Mouse (Mus musculus) forebrain, embryonic 13.5 days (tissue): ENCODE results near the gene Slc25a24. TPM values are rescaled to one million over a fixed set of nuclear protein-coding genes. Genes with fewer than 3 reads are reported as not detected.

Experiments
- ATAC-seq: fragments of 200-750 bp; cut with Nextera tagmentation; 2 replicates; pipeline ENCODE4 v1.8.0; 2017
- H3K27ac ChIP-seq: fragments of 300-500 bp; sonication (generic); 2 replicates; pipeline ENCODE4 v1.5.1; 2015; ENCODE audit warnings: inconsistent platforms, mild to moderate bottlenecking, moderate library complexity
- H3K27me3 ChIP-seq: fragments of 300-500 bp; sonication (generic); 2 replicates; pipeline ENCODE4 v1.6.1; 2015; ENCODE audit warnings: mild to moderate bottlenecking, inconsistent platforms
- H3K36me3 ChIP-seq: fragments of 300-500 bp; sonication (generic); 2 replicates; pipeline ENCODE4 v1.6.1; 2015; ENCODE audit warnings: mild to moderate bottlenecking, inconsistent platforms; ENCODE audit not compliant: poor library complexity, severe bottlenecking
- H3K4me1 ChIP-seq: fragments of 300-500 bp; sonication (generic); 2 replicates; pipeline ENCODE4 v1.6.1; 2015; ENCODE audit warnings: inconsistent platforms
- H3K4me2 ChIP-seq: fragments of 300-500 bp; sonication (generic); 2 replicates; pipeline ENCODE4 v1.6.1; 2015; ENCODE audit warnings: inconsistent platforms, mild to moderate bottlenecking, moderate library complexity
- H3K4me3 ChIP-seq: fragments of 300-500 bp; sonication (generic); 2 replicates; pipeline ENCODE4 v1.5.1; 2015; ENCODE audit warnings: mild to moderate bottlenecking, inconsistent platforms
- H3K9ac ChIP-seq: fragments of 300-500 bp; sonication (generic); 2 replicates; pipeline ENCODE4 v1.6.1; 2015; ENCODE audit warnings: mild to moderate bottlenecking, inconsistent platforms
- H3K9me3 ChIP-seq: fragments of 300-500 bp; sonication (generic); replicated peaks from 2 replicates; pipeline ENCODE4 v1.6.1; 2016; ENCODE audit warnings: inconsistent platforms
- WGBS: fragments of 180-500 bp; shearing (Covaris S2); methylation state at CpG from one replicate; pipeline ENCODE4 v1.1.7; 2015; 5-methylcytosine and 5-hydroxymethylcytosine counted together
- polyA plus RNA-seq: library from polyadenylated mRNA; unstranded; fragments of >200 nt; fragmentation: Nextera tagmentation; extraction: Ambion mirVana; gene quantifications from 2 replicates; pipeline ENCODE4 v1.2.1, GENCODE M21; 2015

Slc25a24 gene
- polyA plus RNA-seq, 1 experiment from 2014 or later, result 7.7 TPM

DNA sequence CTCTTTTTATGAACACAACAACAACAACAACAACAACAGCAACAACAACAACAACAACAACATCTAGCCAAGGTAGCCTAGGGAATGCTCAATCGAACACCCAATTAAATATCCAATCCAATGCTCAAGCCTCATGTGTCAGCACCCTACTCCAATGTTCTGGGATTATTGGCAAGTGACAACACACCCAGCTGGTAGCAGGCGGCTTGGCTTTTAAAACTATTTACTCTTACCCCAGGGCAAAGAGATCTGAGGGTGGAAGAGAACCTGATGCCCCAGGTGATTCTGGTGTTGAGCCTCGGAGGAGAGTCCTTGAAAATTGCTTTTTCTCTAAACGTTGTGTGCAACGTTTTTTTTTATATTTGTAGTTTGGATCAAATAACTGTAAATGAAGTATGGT lies 51.4 kb downstream of the Slc25a24 start:
- WGBS, result 88% methylated on average over 5 of the region's 5 CpGs
- Histone ChIP-seq H3K36me3 (no peaks in the 10 kb centered on the region), H3K4me3 (no peak overlapping the region), H3K9me3 (no peaks in the 10 kb centered on the region), H3K4me2 (no peak overlapping the region), H3K9ac (no peak overlapping the region), H3K27ac (no peak overlapping the region), H3K4me1 (no peaks in the 10 kb centered on the region), H3K27me3 (no peaks in the 10 kb centered on the region)
- ATAC-seq, result no peak

DNA sequence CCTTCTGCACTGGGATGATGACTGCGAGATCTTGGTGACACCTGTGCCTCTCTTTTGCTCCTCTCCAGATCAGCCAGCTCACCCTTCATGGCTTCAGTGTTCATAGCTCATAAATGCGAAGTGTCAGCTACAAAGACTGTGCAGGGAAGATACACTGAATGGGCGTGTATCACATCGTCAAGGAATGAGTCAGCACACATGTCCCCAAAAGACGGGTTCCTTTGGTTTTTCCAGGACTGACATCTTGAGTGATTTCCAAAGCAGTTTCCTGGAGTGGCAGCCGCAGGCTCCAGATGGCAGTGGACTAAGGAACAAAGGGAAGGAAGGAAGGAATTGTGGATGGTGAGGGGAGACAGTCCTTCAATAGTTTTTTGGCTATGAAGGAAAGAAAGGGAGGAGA lies 55.8 kb downstream of the Slc25a24 start:
- Histone ChIP-seq H3K4me2 (no peak overlapping the region), H3K36me3 (no peaks in the 10 kb centered on the region), H3K4me1 (no peaks in the 10 kb centered on the region), H3K4me3 (no peak overlapping the region), H3K9ac (no peak overlapping the region), H3K9me3 (no peaks in the 10 kb centered on the region), H3K27ac (no peak overlapping the region), H3K27me3 (no peaks in the 10 kb centered on the region)
- 49% methylated on average over 6 of the region's 6 CpGs for WGBS
- ATAC-seq, result 0 out of 2 replicates have a peak, but pooled peaks have one; percentile 45

DNA sequence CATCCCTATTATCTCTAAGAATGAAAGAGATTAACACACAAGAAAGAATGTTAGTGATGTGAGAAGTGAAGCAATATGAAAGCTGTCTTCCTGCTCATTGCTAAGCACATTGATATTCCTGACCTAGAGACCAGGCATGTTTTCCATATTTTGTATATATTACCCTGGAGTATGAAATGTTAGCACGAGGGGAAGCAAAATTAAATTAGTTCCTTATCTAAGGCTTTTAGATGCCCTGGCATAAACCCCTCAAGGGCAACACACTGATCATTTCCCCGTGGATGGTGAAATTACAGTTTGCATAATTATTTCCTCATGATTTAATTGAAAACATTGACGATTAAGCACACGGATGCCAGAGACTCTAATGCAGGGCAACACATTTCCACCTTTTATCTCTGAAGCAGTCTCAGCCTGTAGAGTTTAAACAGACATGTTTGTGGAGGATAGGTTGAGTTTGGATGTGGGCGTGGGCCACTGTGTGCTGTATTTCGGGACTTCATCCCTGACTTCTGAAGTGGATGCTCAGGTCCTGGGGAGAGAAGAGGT lies 56.7 kb downstream of the Slc25a24 start:
- ATAC-seq, result no peak
- WGBS, result 74% methylated on average over 6 of the region's 6 CpGs
- no peaks in the 10 kb centered on the region for H3K36me3 ChIP-seq
- H3K4me2 ChIP-seq, result no peak overlapping the region
- no peak overlapping the region for H3K27ac ChIP-seq
- no peaks in the 10 kb centered on the region for H3K9me3 ChIP-seq
- no peak overlapping the region for H3K4me3 ChIP-seq
- no peaks in the 10 kb centered on the region for H3K4me1 ChIP-seq
- no peak overlapping the region for H3K9ac ChIP-seq
- no peaks in the 10 kb centered on the region for H3K27me3 ChIP-seq

DNA sequence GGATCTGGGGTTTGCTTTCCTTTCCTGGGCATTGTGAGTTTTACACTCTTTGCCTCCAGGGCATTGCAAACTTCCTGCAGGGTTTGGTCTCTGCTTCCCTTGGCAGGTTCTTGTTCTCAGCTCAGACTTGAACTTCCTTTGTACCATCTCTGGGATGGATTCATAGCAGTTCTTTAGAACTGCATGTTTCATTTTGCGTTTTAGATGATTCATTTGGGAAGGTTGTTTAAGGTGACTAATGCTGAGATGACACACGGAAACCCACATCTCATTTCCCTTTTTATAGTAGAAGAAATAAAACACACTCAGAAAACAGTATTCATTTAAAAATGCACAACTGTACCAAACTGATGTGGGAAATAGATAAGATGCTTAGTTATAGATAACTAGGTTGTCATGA lies 73.2 kb downstream of the Slc25a24 start:
- Histone ChIP-seq H3K4me1 (no peaks in the 10 kb centered on the region), H3K27me3 (no peaks in the 10 kb centered on the region), H3K9me3 (no peaks in the 10 kb centered on the region), H3K4me2 (no peak overlapping the region), H3K4me3 (no peak overlapping the region), H3K27ac (no peak overlapping the region), H3K36me3 (no peaks in the 10 kb centered on the region), H3K9ac (no peak overlapping the region)
- WGBS, result 89% methylated on average over 2 of the region's 2 CpGs
- no peak for ATAC-seq

DNA sequence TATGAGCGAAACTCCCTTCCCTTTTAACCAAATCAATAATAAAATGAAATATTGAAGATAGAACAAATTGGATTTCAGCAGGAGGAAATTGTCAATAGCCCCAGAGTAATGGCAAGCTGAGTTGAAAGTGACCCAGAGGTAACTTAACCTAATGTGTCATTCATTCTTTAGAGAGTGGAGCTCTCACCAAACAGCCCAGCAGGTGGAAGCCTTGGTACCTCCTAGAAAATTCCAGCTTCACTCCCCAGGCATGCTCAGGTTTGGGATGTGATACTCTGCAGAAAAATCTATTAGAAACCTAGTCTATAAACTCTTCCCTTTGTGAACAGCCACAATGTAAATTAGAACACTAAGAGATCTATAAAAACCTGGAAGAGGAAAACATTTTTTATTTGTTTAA lies 76.3 kb downstream of the Slc25a24 start:
- H3K4me2 ChIP-seq, result no peak overlapping the region
- H3K9me3 ChIP-seq, result no peaks in the 10 kb centered on the region
- no peaks in the 10 kb centered on the region for H3K4me1 ChIP-seq
- H3K36me3 ChIP-seq, result no peaks in the 10 kb centered on the region
- H3K4me3 ChIP-seq, result no peak overlapping the region
- H3K27me3 ChIP-seq, result no peaks in the 10 kb centered on the region
- H3K27ac ChIP-seq, result no peak overlapping the region
- ATAC-seq, result no peak
- WGBS, result 94% methylated on average over 1 of the region's 1 CpGs
- no peak overlapping the region for H3K9ac ChIP-seq

DNA sequence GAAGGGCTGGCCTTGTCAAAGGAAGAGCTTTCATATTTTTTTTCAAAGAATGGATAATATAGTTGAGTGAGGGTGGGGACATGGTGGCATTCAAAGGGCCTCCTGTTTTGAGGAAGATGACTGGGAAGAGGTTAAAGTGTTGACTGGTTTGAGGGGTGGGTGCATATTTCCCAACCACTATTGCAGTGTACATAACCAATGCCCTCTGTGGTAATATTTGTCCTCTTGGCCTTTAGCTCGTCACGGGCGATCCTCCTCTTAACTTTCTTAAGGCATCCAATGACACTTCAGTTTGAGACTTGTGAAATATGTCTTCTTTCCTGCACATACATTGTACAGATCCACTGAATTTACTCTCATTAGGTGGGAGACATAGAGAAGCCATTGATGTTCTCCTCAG lies 89.4 kb downstream of the Slc25a24 start:
- H3K9me3 ChIP-seq, result no peaks in the 10 kb centered on the region
- H3K36me3 ChIP-seq, result no peaks in the 10 kb centered on the region
- no peak overlapping the region for H3K4me2 ChIP-seq
- H3K27me3 ChIP-seq, result no peaks in the 10 kb centered on the region
- H3K4me1 ChIP-seq, result no peaks in the 10 kb centered on the region
- no peak overlapping the region for H3K9ac ChIP-seq
- WGBS, result 83% methylated on average over 3 of the region's 3 CpGs
- no peak overlapping the region for H3K27ac ChIP-seq
- no peak overlapping the region for H3K4me3 ChIP-seq
- ATAC-seq, result no peak

DNA sequence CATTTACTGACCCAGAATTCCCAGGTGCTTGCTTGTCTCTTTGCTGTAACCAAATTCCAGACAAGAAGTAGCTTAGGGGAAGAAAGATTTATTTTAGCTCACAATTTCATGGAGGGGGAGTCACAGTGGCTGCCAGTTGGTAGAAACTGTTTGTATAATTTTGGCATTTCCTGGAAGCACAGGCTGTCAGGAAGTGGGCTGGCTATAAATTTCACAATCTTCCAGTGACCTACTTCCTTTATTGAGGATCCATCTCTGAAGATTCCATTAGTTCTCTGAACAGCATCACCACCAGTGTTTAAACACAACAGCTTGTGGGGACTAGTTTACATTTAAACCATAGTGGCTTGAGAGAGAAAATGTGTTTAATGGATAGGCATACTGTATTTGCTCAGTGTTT lies 93.4 kb downstream of the Slc25a24 start:
- Histone ChIP-seq H3K9ac (no peak overlapping the region), H3K27me3 (no peaks in the 10 kb centered on the region), H3K9me3 (no peaks in the 10 kb centered on the region), H3K27ac (no peak overlapping the region), H3K4me1 (no peaks in the 10 kb centered on the region), H3K36me3 (no peaks in the 10 kb centered on the region), H3K4me3 (no peak overlapping the region), H3K4me2 (no peak overlapping the region)
- ATAC-seq, result no peak

Other genes starting within 250 kb of the Slc25a24 start
- not detected in 2 replicates for gene Fndc7, start 233.1 kb upstream of the Slc25a24 start, polyA plus RNA-seq
- 74.3 and 74.9 TPM in 2 replicates for gene Prpf38b, start 211.4 kb upstream of the Slc25a24 start, polyA plus RNA-seq
- gene Henmt1, start 183.3 kb upstream of the Slc25a24 start, polyA plus RNA-seq, result 0.56 and 0.73 TPM in 2 replicates
- gene Gm9857, start 182.7 kb upstream of the Slc25a24 start, polyA plus RNA-seq, result not detected in 2 replicates
- 6.3 and 6.7 TPM in 2 replicates for gene Fam102b, start 95.5 kb upstream of the Slc25a24 start, polyA plus RNA-seq
- not detected in 2 replicates for gene Slc25a54, start 42.7 kb upstream of the Slc25a24 start, polyA plus RNA-seq
- 6.5 and 10.1 TPM in 2 replicates for gene Vav3, start 217.5 kb downstream of the Slc25a24 start, polyA plus RNA-seq